Mouse (Mus musculus) limb, embryonic 12.5 days (tissue): ENCODE data around the gene Btbd3. TPM values are rescaled to one million over a fixed set of nuclear protein-coding genes. Genes with fewer than 3 reads are reported as not detected.

ENCODE experiments used
- ATAC-seq: fragments of 200-750 bp; cut with Nextera tagmentation; 2 replicates; pipeline ENCODE4 v1.8.0; 2017; ENCODE audit warnings: low read depth, moderate TSS enrichment; ENCODE audit not compliant: insufficient number of reproducible peaks, insufficient read depth, low FRiP score, low TSS enrichment
- H3K27ac ChIP-seq: fragments of 300-500 bp; sonication (generic); 2 replicates; pipeline ENCODE4 v1.5.1; 2016; ENCODE audit warnings: mild to moderate bottlenecking, moderate library complexity
- H3K27me3 ChIP-seq: fragments of 300-500 bp; sonication (generic); 2 replicates; pipeline ENCODE4 v1.6.1; 2016; ENCODE audit warnings: mild to moderate bottlenecking, moderate library complexity
- H3K36me3 ChIP-seq: fragments of 300-500 bp; sonication (generic); 2 replicates; pipeline ENCODE4 v1.6.1; 2016; ENCODE audit warnings: mild to moderate bottlenecking, moderate library complexity
- H3K4me1 ChIP-seq: fragments of 300-500 bp; sonication (generic); replicated peaks from 2 replicates; pipeline ENCODE4 v1.6.1; 2016
- H3K4me2 ChIP-seq: fragments of 300-500 bp; sonication (generic); 2 replicates; pipeline ENCODE4 v1.6.1; 2016; ENCODE audit warnings: mild to moderate bottlenecking, moderate library complexity
- H3K4me3 ChIP-seq: fragments of 300-500 bp; sonication (generic); replicated peaks from 2 replicates; pipeline ENCODE4 v1.5.1; 2016; ENCODE audit warnings: mild to moderate bottlenecking
- H3K9ac ChIP-seq: fragments of 300-500 bp; sonication (generic); replicated peaks from 2 replicates; pipeline ENCODE4 v1.6.1; 2016; ENCODE audit warnings: mild to moderate bottlenecking, moderate library complexity
- H3K9me3 ChIP-seq: fragments of 300-500 bp; sonication (generic); 2 replicates; pipeline ENCODE4 v1.6.1; 2016; ENCODE audit warnings: mild to moderate bottlenecking, moderate library complexity
- WGBS: fragments of 180-500 bp; shearing (Covaris S2); methylation state at CpG from one replicate; pipeline ENCODE4 v1.1.7; 2016; 5-methylcytosine and 5-hydroxymethylcytosine counted together
- polyA plus RNA-seq: library from polyadenylated mRNA; unstranded; fragments of >200 nt; fragmentation: Nextera tagmentation; extraction: Ambion mirVana; gene quantifications from 2 replicates; pipeline ENCODE4 v1.2.1, GENCODE M21; 2016

Btbd3 gene
- polyA plus RNA-seq, 1 experiment from 2014 or later, result 16.2 TPM

DNA sequence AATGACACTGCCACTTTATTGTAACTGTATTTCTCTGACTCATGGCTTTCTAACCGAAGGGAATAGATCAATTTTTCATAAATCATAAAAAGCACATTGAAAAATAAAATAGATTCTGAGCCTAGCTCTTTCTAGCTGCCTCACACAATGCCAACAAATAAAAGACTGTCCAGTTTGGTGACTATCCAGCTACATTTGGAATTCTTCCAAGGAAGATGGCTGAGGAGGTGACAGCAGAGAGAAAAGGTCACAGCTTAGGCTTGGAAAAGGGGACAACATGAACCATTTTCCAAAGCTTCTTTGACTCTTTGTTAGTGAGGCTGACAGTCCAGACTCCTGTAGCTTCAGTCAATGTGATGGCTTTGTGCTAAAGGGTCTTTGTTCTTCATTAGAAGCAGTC, 132.2 kb downstream of the Btbd3 start:
- Histone ChIP-seq H3K27me3 (no peaks in the 10 kb centered on the region), H3K36me3 (no peaks in the 10 kb centered on the region), H3K27ac (no peak overlapping the region), H3K9me3 (no peaks in the 10 kb centered on the region), H3K9ac (no peak overlapping the region), H3K4me3 (no peak overlapping the region), H3K4me1 (peaks cover 8% of the 10 kb centered on the region; the same call in 1 of the 2 replicates), H3K4me2 (no peak overlapping the region)
- 84% methylated on average over 1 of the region's 1 CpGs for WGBS
- no peak for ATAC-seq

DNA sequence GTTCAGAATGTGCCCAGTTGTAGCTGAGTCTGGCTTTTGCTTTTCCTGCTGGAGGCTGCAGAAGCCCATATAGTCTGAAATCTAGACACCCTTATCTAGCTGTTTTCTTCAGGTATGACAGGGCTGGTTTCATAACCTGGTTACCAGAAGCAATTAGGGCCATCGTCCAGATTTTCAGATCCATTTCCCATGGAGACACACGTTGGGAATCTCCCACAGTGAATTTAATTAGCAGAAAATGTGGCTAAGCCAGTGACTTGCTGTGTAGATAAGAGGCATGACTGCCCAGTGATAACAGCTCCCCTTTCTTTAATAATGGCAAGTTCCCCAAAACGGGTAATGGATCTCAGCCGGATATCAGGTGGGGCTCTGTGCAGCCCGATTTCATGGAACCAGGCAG, 146.7 kb downstream of the Btbd3 start:
- Histone ChIP-seq H3K9me3 (no peaks in the 10 kb centered on the region), H3K27me3 (no peaks in the 10 kb centered on the region), H3K4me2 (no peak overlapping the region), H3K9ac (no peak overlapping the region), H3K27ac (no peak overlapping the region), H3K4me3 (no peak overlapping the region), H3K4me1 (peaks cover 3% of the 10 kb centered on the region; the same call in 1 of the 2 replicates), H3K36me3 (no peaks in the 10 kb centered on the region)
- 64% methylated on average over 5 of the region's 5 CpGs for WGBS
- ATAC-seq, result no peak

DNA sequence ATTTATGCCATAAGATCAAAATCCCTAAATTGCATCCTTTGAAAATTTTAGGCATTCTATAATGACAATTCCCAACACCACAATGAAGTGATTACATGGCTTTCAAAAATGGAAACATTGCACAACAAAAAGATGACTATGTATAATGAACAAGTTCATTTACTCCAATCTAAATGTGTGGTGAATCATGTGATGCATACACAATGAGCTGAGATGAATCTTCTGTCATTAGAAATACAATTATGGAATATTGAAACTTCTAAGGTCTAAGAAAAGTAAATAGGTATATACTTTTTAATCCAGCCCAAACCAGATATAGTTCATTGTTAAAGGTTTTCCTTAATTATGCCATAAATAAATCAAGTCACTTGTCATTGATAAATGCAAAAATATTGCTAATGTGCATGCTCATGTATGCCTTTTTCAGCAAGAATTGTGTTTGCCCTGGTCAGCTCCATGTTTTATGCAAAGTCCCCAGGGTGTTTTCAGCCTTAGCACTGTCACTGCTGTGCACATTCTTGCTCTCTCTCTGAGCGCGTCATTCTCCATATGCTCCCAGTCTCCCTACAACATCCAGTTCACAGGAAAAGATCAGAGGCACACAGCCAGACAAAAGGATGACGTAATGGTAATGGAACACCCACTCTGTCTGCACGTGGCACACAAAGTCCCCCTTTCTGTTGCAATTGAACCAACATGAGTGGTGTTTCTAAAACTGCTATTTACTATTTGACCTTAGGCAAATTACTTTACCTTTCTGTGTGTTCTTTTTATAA, 149.6 kb downstream of the Btbd3 start:
- no peak overlapping the region for H3K9ac ChIP-seq
- ATAC-seq, result peak; percentile 77; the same call in 1 of the 2 replicates
- no peaks in the 10 kb centered on the region for H3K9me3 ChIP-seq
- no peak overlapping the region for H3K4me2 ChIP-seq
- WGBS, result 25% methylated on average over 4 of the region's 4 CpGs
- H3K4me1 ChIP-seq, result peaks cover 3% of the 10 kb centered on the region; the same call in 1 of the 2 replicates
- no peaks in the 10 kb centered on the region for H3K27me3 ChIP-seq
- no peak overlapping the region for H3K4me3 ChIP-seq
- no peak overlapping the region for H3K27ac ChIP-seq
- H3K36me3 ChIP-seq, result no peaks in the 10 kb centered on the region

DNA sequence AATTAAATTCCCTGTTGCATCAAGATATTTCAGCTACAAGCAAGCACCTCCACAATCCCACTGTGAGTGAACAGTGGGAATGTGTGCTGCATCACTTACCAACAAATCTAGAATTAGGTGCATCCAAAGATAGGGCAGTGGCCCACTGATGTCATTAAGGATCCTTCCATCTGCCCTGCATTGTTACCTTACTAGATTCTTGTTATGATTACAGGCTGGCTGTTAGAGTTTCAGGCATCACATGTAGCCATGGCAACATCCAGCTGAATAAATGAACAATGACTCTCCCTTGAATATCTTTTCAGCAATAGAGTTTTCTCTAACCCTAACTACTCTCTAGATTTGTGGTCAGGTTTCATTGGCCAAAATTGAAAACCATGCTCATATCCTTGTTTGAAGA, 150.3 kb downstream of the Btbd3 start:
- Histone ChIP-seq H3K4me3 (no peak overlapping the region), H3K27me3 (no peaks in the 10 kb centered on the region), H3K4me1 (peaks cover 7% of the 10 kb centered on the region), H3K9me3 (no peaks in the 10 kb centered on the region), H3K27ac (no peak overlapping the region), H3K36me3 (no peaks in the 10 kb centered on the region), H3K4me2 (no peak overlapping the region), H3K9ac (no peak overlapping the region)
- ATAC-seq, result no peak

DNA sequence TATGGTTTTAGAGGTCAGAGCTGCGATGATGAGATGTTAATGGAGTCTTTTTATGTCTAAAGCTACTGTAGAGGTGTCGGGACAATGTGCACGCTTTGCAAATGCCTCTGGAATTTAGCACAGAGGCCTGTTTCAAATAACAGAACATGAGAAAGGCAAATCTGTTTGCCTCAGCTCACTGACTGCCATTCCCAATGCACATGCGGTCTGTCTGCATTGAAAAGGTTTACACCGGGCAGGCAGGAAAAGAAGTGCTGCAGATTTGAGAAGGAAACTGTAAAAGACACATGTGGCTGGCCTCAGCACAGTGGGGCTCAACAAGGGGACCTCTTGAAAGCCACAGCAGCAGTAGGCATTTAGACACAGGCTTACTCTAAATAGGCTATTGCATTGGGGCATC, 156.2 kb downstream of the Btbd3 start:
- Histone ChIP-seq H3K27ac (peak overlapping the region; percentile 73), H3K4me2 (no peak overlapping the region), H3K9ac (no peak overlapping the region), H3K4me1 (peaks cover 16% of the 10 kb centered on the region), H3K9me3 (no peaks in the 10 kb centered on the region), H3K27me3 (no peaks in the 10 kb centered on the region), H3K4me3 (no peak overlapping the region), H3K36me3 (no peaks in the 10 kb centered on the region)
- ATAC-seq, result peak; percentile 85
- WGBS, result 16% methylated on average over 5 of the region's 5 CpGs

DNA sequence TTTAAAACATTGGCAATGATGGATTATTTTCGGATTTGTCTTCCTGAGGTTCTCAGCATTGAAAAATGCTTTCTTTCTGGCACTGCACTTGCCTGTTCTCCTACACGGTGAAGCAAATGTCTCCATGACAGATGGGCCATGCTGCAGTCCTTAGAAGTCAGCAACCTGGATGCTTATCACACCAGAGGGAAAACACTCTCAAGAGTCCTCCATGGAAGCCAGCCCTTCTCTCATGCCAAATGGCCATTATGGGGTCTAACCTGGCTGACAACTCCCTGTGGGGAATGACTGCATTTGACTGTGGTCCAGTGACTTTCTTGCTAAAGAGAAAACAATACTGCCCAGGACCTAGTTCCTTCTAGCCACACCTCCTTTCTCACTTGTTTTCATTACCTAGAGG, 166.0 kb downstream of the Btbd3 start:
- no peak overlapping the region for H3K4me2 ChIP-seq
- H3K36me3 ChIP-seq, result no peaks in the 10 kb centered on the region
- ATAC-seq, result no peak
- WGBS, result 61% methylated on average over 2 of the region's 2 CpGs
- no peak overlapping the region for H3K9ac ChIP-seq
- H3K27ac ChIP-seq, result no peak overlapping the region
- H3K4me3 ChIP-seq, result no peak overlapping the region
- no peaks in the 10 kb centered on the region for H3K4me1 ChIP-seq
- no peaks in the 10 kb centered on the region for H3K27me3 ChIP-seq
- no peaks in the 10 kb centered on the region for H3K9me3 ChIP-seq

DNA sequence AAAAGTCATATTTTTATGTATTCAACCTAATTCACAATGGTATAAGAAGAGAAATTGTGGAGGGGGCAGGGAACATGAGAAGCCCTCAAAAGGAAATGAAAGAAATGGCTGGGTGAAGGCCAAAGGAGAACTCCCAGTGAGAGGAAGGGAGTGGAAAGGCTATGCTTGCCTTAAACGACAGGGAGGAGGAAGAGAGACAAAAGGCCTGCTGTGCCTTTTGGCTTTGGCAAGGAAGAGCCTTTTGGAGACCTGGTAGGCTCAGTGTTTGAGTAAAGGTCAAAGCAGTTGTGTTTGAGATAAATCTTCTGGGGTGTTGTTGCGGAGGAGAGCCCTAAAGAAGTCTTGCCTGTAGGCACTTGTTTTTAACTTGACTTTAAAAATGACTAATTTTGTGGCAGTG, 175.6 kb downstream of the Btbd3 start:
- WGBS, result 58% methylated on average over 2 of the region's 2 CpGs
- Histone ChIP-seq H3K9ac (no peak overlapping the region), H3K4me2 (no peak overlapping the region), H3K27me3 (no peaks in the 10 kb centered on the region), H3K36me3 (no peaks in the 10 kb centered on the region), H3K4me3 (no peak overlapping the region), H3K4me1 (no peaks in the 10 kb centered on the region), H3K27ac (no peak overlapping the region), H3K9me3 (no peaks in the 10 kb centered on the region)
- ATAC-seq, result no peak

DNA sequence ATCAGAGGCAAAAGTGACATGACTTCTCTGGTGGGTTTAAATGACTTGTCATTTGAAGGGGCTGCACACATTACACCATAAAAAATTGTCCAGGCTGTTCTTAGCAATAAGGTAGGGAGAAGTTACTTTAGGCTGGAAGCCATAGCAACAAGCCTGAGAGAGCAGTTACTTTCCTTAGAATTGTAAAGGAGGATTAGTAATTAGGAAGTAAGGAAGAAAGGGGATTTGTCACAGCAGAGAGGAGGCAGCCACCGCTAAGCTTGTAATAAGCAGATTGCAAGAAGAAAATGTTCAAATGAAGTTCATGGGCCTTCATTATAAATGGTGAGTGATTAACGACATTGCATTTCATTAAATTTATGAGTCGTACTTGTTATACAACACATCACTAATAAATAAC, 190.1 kb downstream of the Btbd3 start:
- H3K36me3 ChIP-seq, result no peaks in the 10 kb centered on the region
- ATAC-seq, result no peak
- no peak overlapping the region for H3K27ac ChIP-seq
- no peak overlapping the region for H3K4me3 ChIP-seq
- H3K9ac ChIP-seq, result no peak overlapping the region
- 47% methylated on average over 3 of the region's 3 CpGs for WGBS
- H3K27me3 ChIP-seq, result no peaks in the 10 kb centered on the region
- H3K4me1 ChIP-seq, result peaks cover 9% of the 10 kb centered on the region; the same call in 1 of the 2 replicates
- no peak overlapping the region for H3K4me2 ChIP-seq
- no peaks in the 10 kb centered on the region for H3K9me3 ChIP-seq

DNA sequence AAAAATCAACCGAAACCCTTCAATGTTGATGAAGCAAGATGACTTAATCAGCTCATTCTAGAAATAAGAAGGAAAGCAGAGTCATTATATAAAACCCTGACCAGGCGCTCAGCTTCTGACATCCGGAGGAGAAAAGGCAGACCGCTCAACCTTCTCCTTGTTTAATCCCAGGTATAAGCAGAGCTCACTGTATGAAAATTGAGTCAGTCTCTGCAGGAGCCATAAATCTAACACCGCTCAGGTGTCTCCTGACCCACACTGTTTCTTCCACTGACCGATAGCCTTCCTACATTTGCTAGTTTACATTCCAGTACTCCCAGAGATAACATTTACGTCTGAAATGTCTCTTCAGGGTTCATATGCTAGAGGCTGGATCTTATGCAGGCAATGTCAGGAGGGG, 190.6 kb downstream of the Btbd3 start:
- H3K36me3 ChIP-seq, result no peaks in the 10 kb centered on the region
- H3K4me2 ChIP-seq, result no peak overlapping the region
- no peak for ATAC-seq
- H3K27me3 ChIP-seq, result no peaks in the 10 kb centered on the region
- H3K9me3 ChIP-seq, result no peaks in the 10 kb centered on the region
- no peak overlapping the region for H3K9ac ChIP-seq
- H3K4me3 ChIP-seq, result no peak overlapping the region
- H3K4me1 ChIP-seq, result peaks cover 9% of the 10 kb centered on the region; the same call in 1 of the 2 replicates
- H3K27ac ChIP-seq, result no peak overlapping the region
- WGBS, result 59% methylated on average over 7 of the region's 7 CpGs

DNA sequence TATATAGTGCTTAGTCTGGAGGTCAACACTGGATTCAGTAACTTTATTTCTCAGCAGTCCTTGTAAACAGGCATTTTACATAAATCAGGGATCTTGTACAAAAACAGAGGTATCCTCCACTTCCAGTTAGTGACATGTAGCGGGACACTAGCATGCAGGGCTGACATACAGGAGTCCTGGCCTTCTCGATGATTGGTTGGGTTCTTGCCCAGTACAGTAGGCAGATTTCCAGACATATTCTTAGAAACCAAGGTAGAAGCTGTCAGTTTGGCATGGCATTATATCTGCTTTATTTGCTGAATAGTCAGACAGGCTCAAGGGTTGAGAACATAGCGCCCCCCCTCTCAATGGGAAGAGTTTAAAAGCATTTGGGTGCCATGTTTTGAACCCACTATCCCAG, 191.3 kb downstream of the Btbd3 start:
- H3K9ac ChIP-seq, result no peak overlapping the region
- H3K4me2 ChIP-seq, result no peak overlapping the region
- peaks cover 9% of the 10 kb centered on the region; the same call in 1 of the 2 replicates for H3K4me1 ChIP-seq
- WGBS, result 98% methylated on average over 3 of the region's 3 CpGs
- ATAC-seq, result no peak
- no peaks in the 10 kb centered on the region for H3K27me3 ChIP-seq
- H3K4me3 ChIP-seq, result no peak overlapping the region
- H3K36me3 ChIP-seq, result no peaks in the 10 kb centered on the region
- H3K27ac ChIP-seq, result no peak overlapping the region
- no peaks in the 10 kb centered on the region for H3K9me3 ChIP-seq

DNA sequence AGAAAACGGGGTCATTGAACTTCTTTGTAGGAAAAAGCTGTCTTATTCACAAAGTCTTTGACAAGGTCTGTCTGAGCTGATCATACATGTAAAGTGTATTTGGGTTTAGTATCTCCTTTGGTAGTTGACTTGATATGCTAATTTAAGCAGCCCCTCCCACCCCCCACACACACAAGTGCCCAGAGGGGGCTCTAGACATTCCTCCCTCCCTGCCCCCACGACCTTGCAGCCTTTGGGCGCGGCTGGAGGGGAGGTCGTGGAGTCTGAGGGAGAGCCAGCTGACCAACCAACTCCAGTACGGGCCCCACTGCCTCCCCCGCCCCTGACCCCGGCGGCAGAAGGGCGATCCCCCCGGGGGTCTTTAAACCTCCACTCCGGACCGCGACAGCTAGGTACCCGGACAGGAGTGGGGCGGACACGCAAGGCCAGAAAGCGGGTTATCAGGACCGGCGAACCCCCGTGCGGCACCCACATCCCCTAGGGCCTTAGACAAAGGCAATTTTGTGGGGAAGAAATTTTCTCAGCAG, 211.7 kb downstream of the Btbd3 start:
- no peaks in the 10 kb centered on the region for H3K27me3 ChIP-seq
- ATAC-seq, result no peak
- no peak overlapping the region for H3K27ac ChIP-seq
- no peak overlapping the region for H3K4me3 ChIP-seq
- H3K4me1 ChIP-seq, result no peaks in the 10 kb centered on the region
- H3K9me3 ChIP-seq, result no peaks in the 10 kb centered on the region
- no peak overlapping the region for H3K4me2 ChIP-seq
- H3K36me3 ChIP-seq, result no peaks in the 10 kb centered on the region
- H3K9ac ChIP-seq, result no peak overlapping the region
- 73% methylated on average over 18 of the region's 22 CpGs for WGBS

DNA sequence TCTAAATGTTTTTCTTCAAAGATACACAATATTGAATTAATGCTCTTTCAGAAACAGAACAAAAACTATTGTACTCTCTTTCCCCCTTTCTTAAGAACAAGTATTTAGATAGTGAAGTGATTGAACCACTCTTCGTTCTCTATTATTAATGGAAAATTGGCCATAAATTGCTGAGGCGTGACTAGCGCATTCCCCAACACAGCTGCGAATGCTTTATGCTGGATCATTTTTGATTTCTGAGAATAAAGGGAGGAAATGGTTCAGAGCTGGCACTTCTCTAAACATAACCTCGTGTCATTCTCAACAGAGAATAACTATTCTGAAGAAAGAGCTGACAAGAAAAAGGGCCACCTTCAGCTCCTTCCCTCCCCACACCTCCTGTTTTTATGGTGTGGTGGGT, 217.0 kb downstream of the Btbd3 start:
- no peak overlapping the region for H3K4me2 ChIP-seq
- H3K9me3 ChIP-seq, result no peaks in the 10 kb centered on the region
- H3K36me3 ChIP-seq, result no peaks in the 10 kb centered on the region
- H3K27me3 ChIP-seq, result no peaks in the 10 kb centered on the region
- no peak for ATAC-seq
- no peak overlapping the region for H3K27ac ChIP-seq
- H3K4me3 ChIP-seq, result no peak overlapping the region
- 81% methylated on average over 5 of the region's 5 CpGs for WGBS
- no peaks in the 10 kb centered on the region for H3K4me1 ChIP-seq
- no peak overlapping the region for H3K9ac ChIP-seq
